Mouse (Mus musculus) forebrain, embryonic 16.5 days (tissue): ENCODE results near the gene Loxl1. TPM values are rescaled to one million over a fixed set of nuclear protein-coding genes. Genes with fewer than 3 reads are reported as not detected.
A peak's percentile ranks its signal among the peaks of the same experiment; 100 is the strongest.

ENCODE experiments used
- ATAC-seq: fragments of 200-750 bp; cut with Nextera tagmentation; 2 replicates; pipeline ENCODE4 v1.8.0; 2017; ENCODE audit warnings: mild to moderate bottlenecking, moderate library complexity
- H3K27ac ChIP-seq: fragments of 300-500 bp; sonication (generic); 2 replicates; pipeline ENCODE4 v1.5.1; 2014; ENCODE audit warnings: low read length, control low read depth
- H3K27me3 ChIP-seq: fragments of 300-500 bp; sonication (generic); replicated peaks from 2 replicates; pipeline ENCODE4 v1.6.1; 2014; ENCODE audit warnings: low read length; ENCODE audit not compliant: control insufficient read depth, insufficient read depth
- H3K36me3 ChIP-seq: fragments of 300-500 bp; sonication (generic); 2 replicates; pipeline ENCODE4 v1.6.1; 2014; ENCODE audit not compliant: control insufficient read depth, insufficient read depth
- H3K4me1 ChIP-seq: fragments of 300-500 bp; sonication (generic); replicated peaks from 2 replicates; pipeline ENCODE4 v1.6.1; 2014; ENCODE audit warnings: low read length; ENCODE audit not compliant: control insufficient read depth, insufficient read depth
- H3K4me2 ChIP-seq: fragments of 300-500 bp; sonication (generic); 2 replicates; pipeline ENCODE4 v1.6.1; 2014; ENCODE audit warnings: mild to moderate bottlenecking, low read length, control low read depth
- H3K4me3 ChIP-seq: fragments of 300-500 bp; sonication (generic); replicated peaks from 2 replicates; pipeline ENCODE4 v1.5.1; 2014; ENCODE audit warnings: mild to moderate bottlenecking, low read length, control low read depth
- H3K9ac ChIP-seq: fragments of 300-500 bp; sonication (generic); replicated peaks from 2 replicates; pipeline ENCODE4 v1.6.1; 2014; ENCODE audit warnings: low read depth, low read length, control low read depth
- H3K9me3 ChIP-seq: fragments of 300-500 bp; sonication (generic); 2 replicates; pipeline ENCODE4 v1.6.1; 2016; ENCODE audit warnings: low read length; ENCODE audit not compliant: control insufficient read depth
- WGBS: fragments of 180-500 bp; shearing (Covaris S2); extraction: QIAGEN DNeasy Blood & Tissue Kit; methylation state at CpG from one replicate; pipeline ENCODE4 v1.1.7; 2014; 5-methylcytosine and 5-hydroxymethylcytosine counted together
- polyA plus RNA-seq: library from polyadenylated mRNA; unstranded; fragments of >200 nt; fragmentation: Nextera tagmentation; extraction: Ambion mirVana; gene quantifications from 2 replicates; pipeline ENCODE4 v1.2.1, GENCODE M21; 2015

Gene Loxl1
- polyA plus RNA-seq, 1 experiment from 2014 or later, result 11.5 TPM

- peaks cover 14% of the 10 kb centered on the region for H3K4me1 ChIP-seq
- H3K9me3 ChIP-seq, result no peaks in the 10 kb centered on the region
- H3K36me3 ChIP-seq, result no peaks in the 10 kb centered on the region
- no peak overlapping the region for H3K4me3 ChIP-seq
- WGBS, result 63% methylated on average over 8 of the region's 8 CpGs
- H3K9ac ChIP-seq, result no peak overlapping the region
- no peak for ATAC-seq
- H3K27ac ChIP-seq, result no peak overlapping the region
- no peak overlapping the region for H3K4me2 ChIP-seq
- H3K27me3 ChIP-seq, result no peaks in the 10 kb centered on the region
Measured at GRCm38 (mm10) chr9:58303599-58304271, 9.3 kb downstream of the Loxl1 start.

GRCm38 (mm10) chr9:58303115-58303514 lies 9.9 kb downstream of the Loxl1 start:
- no peaks in the 10 kb centered on the region for H3K36me3 ChIP-seq
- WGBS, result 52% methylated on average over 5 of the region's 5 CpGs
- no peak overlapping the region for H3K4me3 ChIP-seq
- H3K9me3 ChIP-seq, result no peaks in the 10 kb centered on the region
- no peak overlapping the region for H3K4me2 ChIP-seq
- H3K27me3 ChIP-seq, result no peaks in the 10 kb centered on the region
- no peak overlapping the region for H3K9ac ChIP-seq
- no peak for ATAC-seq
- peaks cover 8% of the 10 kb centered on the region for H3K4me1 ChIP-seq
- no peak overlapping the region for H3K27ac ChIP-seq

- Histone ChIP-seq H3K9ac (no peak overlapping the region), H3K36me3 (no peaks in the 10 kb centered on the region), H3K4me1 (0 out of 2 replicates have a peak, but pooled peaks cover 4% of the 10 kb centered on the region), H3K27ac (no peak overlapping the region), H3K4me3 (no peak overlapping the region), H3K4me2 (no peak overlapping the region), H3K27me3 (no peaks in the 10 kb centered on the region), H3K9me3 (no peaks in the 10 kb centered on the region)
- ATAC-seq, result no peak
- WGBS, result 36% methylated on average over 2 of the region's 2 CpGs
Measured at GRCm38 (mm10) chr9:58299356-58299799, 13.6 kb downstream of the Loxl1 start.

- H3K9me3 ChIP-seq, result no peaks in the 10 kb centered on the region
- WGBS, result 41% methylated on average over 4 of the region's 4 CpGs
- no peak overlapping the region for H3K9ac ChIP-seq
Measured at GRCm38 (mm10) chr9:58297961-58298477, 15.0 kb downstream of the Loxl1 start.

GRCm38 (mm10) chr9:58297065-58297464 lies 15.9 kb downstream of the Loxl1 start:
- H3K4me1 ChIP-seq, result 0 out of 2 replicates have a peak, but pooled peaks cover 4% of the 10 kb centered on the region
- H3K36me3 ChIP-seq, result no peaks in the 10 kb centered on the region
- H3K9ac ChIP-seq, result no peak overlapping the region
- WGBS, result 90% methylated on average over 6 of the region's 6 CpGs
- no peak overlapping the region for H3K4me3 ChIP-seq
- no peaks in the 10 kb centered on the region for H3K27me3 ChIP-seq
- H3K9me3 ChIP-seq, result no peaks in the 10 kb centered on the region
- ATAC-seq, result no peak
- no peak overlapping the region for H3K27ac ChIP-seq
- H3K4me2 ChIP-seq, result no peak overlapping the region

More at GRCm38 (mm10) chr9:58297961-58298477, 15.0 kb downstream of the Loxl1 start:
- 0 out of 2 replicates have a peak, but pooled peaks cover 4% of the 10 kb centered on the region for H3K4me1 ChIP-seq
- peak; percentile 36; the same call in 1 of the 2 replicates for ATAC-seq
- H3K36me3 ChIP-seq, result no peaks in the 10 kb centered on the region
- H3K27me3 ChIP-seq, result no peaks in the 10 kb centered on the region
- H3K4me2 ChIP-seq, result no peak overlapping the region
- no peak overlapping the region for H3K4me3 ChIP-seq
- H3K27ac ChIP-seq, result no peak overlapping the region

GRCm38 (mm10) chr9:58295766-58296361 lies 17.1 kb downstream of the Loxl1 start:
- H3K27me3 ChIP-seq, result no peaks in the 10 kb centered on the region
- H3K4me2 ChIP-seq, result no peak overlapping the region
- no peak for ATAC-seq
- no peaks in the 10 kb centered on the region for H3K36me3 ChIP-seq
- no peak overlapping the region for H3K9ac ChIP-seq
- H3K4me3 ChIP-seq, result no peak overlapping the region
- H3K9me3 ChIP-seq, result no peaks in the 10 kb centered on the region
- WGBS, result 20% methylated on average over 9 of the region's 9 CpGs
- 0 out of 2 replicates have a peak, but pooled peaks cover 4% of the 10 kb centered on the region for H3K4me1 ChIP-seq
- H3K27ac ChIP-seq, result no peak overlapping the region

- no peak for ATAC-seq
Measured at GRCm38 (mm10) chr9:58295345-58295744, 17.6 kb downstream of the Loxl1 start.

GRCm38 (mm10) chr9:58294527-58294926 lies 18.5 kb downstream of the Loxl1 start:
- H3K9me3 ChIP-seq, result no peaks in the 10 kb centered on the region
- H3K36me3 ChIP-seq, result no peaks in the 10 kb centered on the region
- no peak overlapping the region for H3K9ac ChIP-seq
- no peak for ATAC-seq
- 64% methylated on average over 7 of the region's 7 CpGs for WGBS
- 0 out of 2 replicates have a peak, but pooled peaks cover 4% of the 10 kb centered on the region for H3K4me1 ChIP-seq
- H3K27me3 ChIP-seq, result no peaks in the 10 kb centered on the region
- H3K4me2 ChIP-seq, result no peak overlapping the region
- no peak overlapping the region for H3K27ac ChIP-seq
- H3K4me3 ChIP-seq, result no peak overlapping the region

More at GRCm38 (mm10) chr9:58295345-58295744, 17.6 kb downstream of the Loxl1 start:
- Histone ChIP-seq H3K9ac (no peak overlapping the region), H3K27ac (no peak overlapping the region), H3K4me3 (no peak overlapping the region), H3K36me3 (no peaks in the 10 kb centered on the region), H3K4me1 (0 out of 2 replicates have a peak, but pooled peaks cover 4% of the 10 kb centered on the region), H3K9me3 (no peaks in the 10 kb centered on the region), H3K27me3 (no peaks in the 10 kb centered on the region), H3K4me2 (no peak overlapping the region)
- 79% methylated on average over 3 of the region's 3 CpGs for WGBS

GRCm38 (mm10) chr9:58289901-58290300 lies 23.1 kb downstream of the Loxl1 start:
- Histone ChIP-seq H3K9ac (no peak overlapping the region), H3K27me3 (no peaks in the 10 kb centered on the region), H3K4me3 (no peak overlapping the region), H3K36me3 (no peaks in the 10 kb centered on the region), H3K4me2 (no peak overlapping the region), H3K9me3 (no peaks in the 10 kb centered on the region), H3K4me1 (no peaks in the 10 kb centered on the region), H3K27ac (no peak overlapping the region)
- no peak for ATAC-seq
- 88% methylated on average over 2 of the region's 2 CpGs for WGBS
